Mouse (Mus musculus) lung, postnatal 4 days (tissue): ENCODE results near the gene Hdgfl2.

Source experiments
- DNase-seq, 2 experiments: peaks; one replicate each; pipeline ENCODE4 v3.0.0; 2021

The Hdgfl2 gene

GRCm38 (mm10) chr17:56132661-56133060, 53.2 kb downstream of the Hdgfl2 start:
- DNase-seq, result peak; percentile 66 to 82

DNA sequence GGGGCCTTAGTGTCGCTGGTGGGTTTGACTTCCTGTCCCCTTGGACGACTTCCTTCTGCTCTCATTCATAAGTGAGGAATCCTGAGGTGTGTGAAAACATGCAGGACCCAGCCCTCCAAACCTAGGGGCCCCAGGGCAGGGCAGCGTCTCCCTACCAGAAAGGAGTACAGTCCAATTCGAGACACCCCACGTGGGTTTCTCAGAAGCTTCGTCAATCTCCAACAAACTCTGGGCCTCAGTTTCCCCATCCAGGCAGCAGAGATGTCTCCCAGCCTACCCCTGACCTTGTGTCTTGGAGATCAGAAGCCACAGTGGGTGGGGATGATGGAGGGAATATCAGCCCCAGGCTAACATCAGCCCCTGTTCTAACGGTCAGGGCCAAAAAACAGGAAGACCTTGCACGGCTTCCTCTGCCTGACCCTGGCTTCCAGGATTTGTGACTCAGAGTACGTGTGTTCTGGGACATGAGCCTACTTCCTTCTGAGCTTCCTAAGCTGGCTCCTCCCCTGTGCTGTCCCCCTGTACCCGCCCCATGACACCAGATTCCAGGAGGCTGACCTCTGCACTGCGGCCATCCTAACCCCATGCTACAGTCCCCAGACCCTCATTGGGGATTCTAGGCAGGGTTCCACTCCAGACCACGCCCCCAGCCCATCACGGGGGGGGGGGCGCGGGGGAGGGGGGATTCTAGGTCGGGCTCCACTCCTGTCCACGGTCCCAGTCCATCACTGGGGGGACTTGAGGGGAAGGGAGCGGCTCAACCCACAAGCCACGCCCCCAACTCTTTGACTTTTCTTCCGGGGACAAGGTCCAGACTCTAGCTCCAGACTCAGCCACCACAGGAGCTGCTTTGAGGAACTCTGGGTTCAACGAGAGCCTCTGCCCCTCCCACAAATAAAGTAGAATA, 54.3 kb downstream of the Hdgfl2 start:
- peak; percentile 70 to 72 for DNase-seq

DNA sequence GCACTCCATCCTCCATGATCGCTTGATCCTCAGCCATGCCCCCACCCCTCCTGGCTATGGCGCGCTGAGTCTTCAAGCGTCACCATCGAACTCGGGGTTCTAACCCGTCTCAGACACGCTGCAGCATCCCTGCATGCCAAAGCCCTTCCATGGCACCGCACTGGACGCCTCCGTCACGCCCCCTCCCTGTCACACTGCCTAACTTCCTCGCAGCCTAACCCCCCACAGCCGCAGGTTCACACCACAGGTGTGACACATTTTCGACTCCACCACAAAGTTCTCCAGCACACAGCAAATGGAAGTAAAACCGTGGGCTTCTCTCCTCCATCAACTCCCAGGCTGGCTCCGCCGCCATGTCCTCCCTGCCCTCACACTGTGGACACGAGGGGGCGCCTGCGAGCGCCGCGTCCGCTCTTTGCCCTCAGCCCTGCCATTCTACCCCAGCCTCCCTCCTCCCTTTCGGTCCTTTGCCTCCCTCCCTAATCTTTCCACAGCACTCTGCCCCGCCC, 55.1 kb downstream of the Hdgfl2 start:
- DNase-seq, result peak; percentile 73 to 85

GRCm38 (mm10) chr17:56136558-56136957, 57.1 kb downstream of the Hdgfl2 start:
- no peak for DNase-seq

GRCm38 (mm10) chr17:56137839-56138613, 58.6 kb downstream of the Hdgfl2 start:
- DNase-seq, result no peak

- DNase-seq, result no peak
Observed at GRCm38 (mm10) chr17:56139355-56139754, 59.9 kb downstream of the Hdgfl2 start.

- peak; percentile 65 to 76 for DNase-seq
Observed at GRCm38 (mm10) chr17:56139858-56140595, 60.6 kb downstream of the Hdgfl2 start, which contains the start of gene Sema6b. Gene Sema6b, minus strand, starts transcription at chr17:56140343.

DNA sequence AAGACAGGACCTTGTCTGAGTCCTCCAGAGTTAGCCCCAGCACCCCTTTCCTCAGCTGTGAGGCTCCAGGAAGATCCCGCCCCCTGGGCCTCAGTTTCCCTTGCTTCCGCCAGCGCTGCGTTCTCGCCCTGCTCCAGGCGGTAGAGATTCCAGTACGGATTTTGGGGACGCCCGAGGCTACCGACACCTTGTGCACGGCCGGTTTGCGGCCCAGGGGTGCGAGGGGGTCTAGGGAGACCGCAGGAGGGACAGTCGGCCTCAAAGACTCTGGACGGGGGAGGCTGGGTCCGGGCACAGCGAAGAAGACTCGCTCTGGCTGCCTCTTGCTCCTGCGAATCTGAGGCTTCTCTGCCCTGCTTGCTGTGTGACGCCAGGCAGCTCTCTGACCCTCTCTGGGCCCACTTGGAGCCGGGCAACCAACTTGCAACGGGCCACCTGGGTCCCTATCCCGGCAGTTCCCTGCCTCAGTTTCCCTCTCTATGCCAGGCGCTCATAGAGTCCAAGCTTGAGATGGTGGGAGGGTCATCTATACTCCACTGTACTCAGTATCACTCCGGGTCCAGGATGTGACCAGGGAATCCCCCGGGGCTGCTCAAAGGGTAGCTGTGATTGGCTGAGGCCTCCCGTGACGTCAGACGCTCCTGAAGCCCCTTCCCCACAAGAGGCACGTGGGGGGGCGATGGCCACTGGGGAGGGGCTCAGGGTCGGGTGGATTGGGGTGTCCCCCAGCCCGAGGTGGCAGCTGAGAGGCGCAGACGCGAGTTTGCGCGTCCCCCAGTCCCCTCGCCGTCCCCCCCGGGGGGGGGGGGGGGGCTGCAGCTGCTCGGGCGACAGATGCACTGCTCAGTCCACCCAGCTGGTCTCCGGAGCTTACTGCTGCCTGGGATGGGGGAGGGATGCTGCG, 62.5 kb downstream of the Hdgfl2 start:
- no peak for DNase-seq

DNA sequence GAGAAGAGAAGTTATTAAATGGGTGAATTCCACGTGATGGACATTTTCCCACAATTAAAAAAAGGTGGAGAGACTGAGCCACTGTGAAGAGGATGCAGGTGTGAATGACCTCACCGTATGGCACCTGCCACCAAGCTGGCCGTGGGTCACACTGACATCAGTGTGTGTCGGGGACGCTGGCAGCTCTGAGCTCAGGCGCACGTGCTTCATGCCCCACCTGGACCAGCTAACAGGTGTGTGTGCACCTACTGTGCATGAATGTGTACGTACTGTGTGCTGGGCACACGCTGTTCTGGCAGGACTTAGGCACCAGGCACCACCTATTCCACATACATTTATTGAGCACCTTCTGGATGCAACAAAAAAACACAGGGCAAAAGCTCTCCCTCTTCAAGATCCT, 65.1 kb downstream of the Hdgfl2 start:
- no peak for DNase-seq

GRCm38 (mm10) chr17:56146131-56146530, 66.7 kb downstream of the Hdgfl2 start:
- DNase-seq, result no peak

DNA sequence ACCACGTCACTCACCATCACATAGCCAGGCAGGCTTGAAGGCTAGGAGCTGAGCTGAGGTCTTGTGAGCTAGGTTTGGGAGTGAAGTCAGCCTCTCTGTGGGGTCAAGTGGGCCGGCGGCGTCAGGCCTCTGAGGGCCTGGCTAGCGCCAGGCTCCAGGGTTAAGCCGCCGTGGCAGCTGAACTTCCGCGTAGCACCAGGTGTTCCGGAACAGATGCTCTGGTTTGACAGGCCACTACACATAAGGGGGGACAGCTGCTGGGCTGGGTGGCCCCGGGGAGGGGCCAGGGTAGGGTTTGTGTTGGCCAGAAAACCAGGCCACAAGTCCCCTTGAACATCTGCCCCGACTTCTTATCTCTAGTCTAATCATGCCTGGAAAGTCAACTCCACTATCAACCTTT, 68.0 kb downstream of the Hdgfl2 start:
- DNase-seq, result no peak

DNA sequence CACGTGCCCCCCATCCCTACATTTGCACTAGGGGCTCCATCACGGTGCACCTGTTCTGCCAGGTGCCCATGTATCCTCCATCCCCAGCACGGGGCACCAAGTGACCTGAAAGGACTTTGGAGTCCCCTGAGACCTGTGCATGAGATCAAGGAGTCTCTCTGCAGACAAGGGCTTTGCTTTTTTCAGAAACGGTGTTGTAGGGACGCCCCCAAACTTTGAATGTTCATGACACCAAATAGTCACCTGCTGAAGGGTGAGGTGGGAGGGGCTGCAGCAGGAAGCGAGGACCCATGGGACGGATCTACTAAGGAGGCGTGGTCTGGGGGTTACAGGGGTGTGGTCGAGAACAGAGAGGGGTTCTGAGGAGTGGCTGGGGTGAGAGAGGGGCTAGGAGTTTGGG, 68.8 kb downstream of the Hdgfl2 start:
- no peak for DNase-seq

DNA sequence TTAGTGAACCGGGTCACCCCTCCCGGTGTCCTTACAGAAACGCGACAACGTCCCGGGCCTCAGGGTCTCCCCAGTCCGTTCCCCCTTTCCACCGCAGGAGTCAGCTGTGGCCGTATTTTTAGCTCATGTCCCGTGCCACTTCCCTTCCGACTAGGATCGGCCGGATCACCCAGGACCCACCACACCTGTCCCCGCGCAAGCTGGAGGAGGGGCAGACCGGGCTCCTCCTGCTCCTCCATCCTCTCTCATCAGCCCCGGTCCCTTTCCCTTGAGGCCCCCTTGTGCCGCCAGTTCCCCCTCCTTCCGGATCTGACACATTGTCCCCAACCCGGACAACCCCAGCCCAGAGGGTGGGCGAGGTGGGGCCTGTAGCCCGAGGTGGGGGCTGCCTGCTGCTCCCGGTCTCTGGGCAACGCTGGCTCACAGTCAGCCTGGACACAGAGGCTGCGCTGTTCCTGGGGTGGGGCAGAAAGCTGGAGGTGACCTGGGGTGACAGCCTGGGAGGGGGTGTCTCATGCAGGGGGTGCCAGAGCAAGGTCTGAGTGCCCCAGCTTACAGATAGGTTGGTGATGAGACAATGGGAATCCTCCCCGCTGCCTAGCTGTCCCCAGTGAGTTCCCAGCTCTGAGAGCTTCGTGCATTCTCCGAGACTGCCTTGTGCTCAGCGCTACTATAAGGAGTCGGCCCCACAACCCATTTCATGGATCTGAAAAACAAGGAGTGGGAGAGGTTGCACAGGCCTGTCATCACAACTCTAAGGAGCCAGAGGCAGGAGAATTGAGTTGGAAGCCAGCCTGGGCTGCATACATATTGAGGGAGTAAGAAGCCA, 69.6 kb downstream of the Hdgfl2 start:
- DNase-seq, result no peak

- no peak for DNase-seq
Observed at GRCm38 (mm10) chr17:56149897-56150296, 70.5 kb downstream of the Hdgfl2 start.
